Mouse (Mus musculus) sigmoid colon, adult 10 weeks (tissue): ENCODE measurements around the gene Vmn1r152. TPM values are rescaled to one million over a fixed set of nuclear protein-coding genes. Genes with fewer than 3 reads are reported as not detected.

Experiments
- polyA plus RNA-seq: library from polyadenylated mRNA; stranded (reverse); fragments of 350-450 nt; fragmentation: Illumina TruSeq; extraction: RNeasy Lipid Tissue Mini Kit (QIAGEN cat#74804); gene quantifications from one replicate; pipeline ENCODE4 v1.2.3, GENCODE M21; 2014; ENCODE audit warnings: low read depth, low replicate concordance

Gene Vmn1r152
- polyA plus RNA-seq = not detected

DNA sequence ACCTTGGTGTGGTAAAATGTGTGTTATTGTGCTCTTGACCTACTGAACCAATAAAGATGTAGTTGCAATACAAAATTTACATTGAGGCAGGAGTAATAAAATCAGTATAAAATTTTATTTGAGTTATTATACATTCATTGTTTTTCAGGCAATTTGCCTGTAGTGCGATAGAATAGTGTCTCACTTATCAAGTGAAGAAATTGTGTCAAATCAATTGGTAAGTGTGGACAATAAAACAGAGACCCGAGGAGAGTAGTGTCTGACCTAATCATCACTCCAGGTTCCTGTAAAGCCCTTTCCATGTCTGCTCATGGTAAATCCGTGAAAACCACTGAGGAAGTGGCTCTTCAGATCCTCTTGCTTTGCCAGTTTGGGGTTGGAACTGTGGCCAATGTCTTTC lies at the start of gene Vmn1r152:
Vmn1r152 (plus strand) TSS at position 301 of the 400 bp plus-strand sequence.

DNA sequence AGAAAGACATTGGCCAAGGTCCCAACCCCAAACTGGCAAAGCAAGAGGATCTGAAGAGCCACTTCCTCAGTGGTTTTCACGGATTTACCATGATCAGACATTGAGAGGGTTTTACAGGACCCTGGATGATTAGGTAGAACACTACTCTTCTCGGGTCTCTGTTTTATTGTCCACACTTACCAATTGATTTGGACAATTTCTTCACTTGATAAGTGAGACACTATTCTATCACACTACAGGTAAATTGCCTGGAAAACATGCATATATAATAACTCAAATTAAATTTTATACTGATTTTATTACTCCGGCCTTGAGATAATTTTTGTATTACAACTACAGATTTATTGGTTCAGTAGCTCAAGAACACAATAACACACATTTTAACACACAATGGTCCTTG lies 23.2 kb upstream of the Vmn1r152 start, which contains the start of gene Vmn1r151:
Vmn1r151 (minus strand) TSS at position 101 of the 400 bp plus-strand sequence.

DNA sequence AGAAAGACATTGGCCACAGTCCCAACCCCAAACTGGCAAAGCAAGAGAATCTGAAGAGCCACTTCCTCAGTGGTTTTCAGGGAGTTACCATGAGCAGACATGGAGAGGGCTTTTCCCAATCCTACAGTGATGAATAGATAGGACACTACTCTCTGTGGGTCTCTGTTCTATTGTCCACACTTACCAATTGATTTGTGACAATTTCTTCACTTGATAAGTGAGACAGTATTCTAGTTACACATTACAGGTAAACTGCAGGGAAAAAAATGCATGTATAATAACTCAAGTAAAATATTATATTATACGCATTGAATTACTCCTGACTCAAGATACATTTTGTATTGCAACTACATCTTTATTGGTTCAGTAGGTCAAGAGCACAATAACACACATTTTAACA lies 12.0 kb downstream of the Vmn1r152 start, which contains the start of gene Gm8677:
Gm8677 (minus strand) TSS at position 101 of the 400 bp plus-strand sequence.

DNA sequence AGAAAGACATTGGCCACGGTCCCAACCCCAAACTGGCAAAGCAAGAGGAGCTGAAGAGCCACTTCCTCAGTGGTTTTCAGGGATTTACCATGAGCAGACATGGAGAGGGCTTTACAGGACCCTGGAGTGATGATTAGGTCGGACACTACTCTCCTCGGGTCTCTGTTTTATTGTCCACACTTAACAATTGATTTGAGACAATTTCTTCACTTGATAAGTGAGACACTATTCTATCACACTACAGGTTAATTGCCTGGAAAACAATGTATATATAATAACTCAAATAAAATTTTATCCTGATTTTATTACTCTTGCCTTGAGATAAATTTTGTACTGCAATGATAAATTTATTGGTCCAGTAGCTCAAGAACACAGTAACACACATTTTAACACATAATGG lies 42.5 kb downstream of the Vmn1r152 start, which contains the start of gene Gm4201:
Gm4201 (minus strand) TSS at position 101 of the 400 bp plus-strand sequence.

Other genes with a start within 250 kb of the Vmn1r152 start
- gene Gm4187, start 193.2 kb upstream of the Vmn1r152 start, polyA plus RNA-seq = not detected
- gene Gm8660, start 151.9 kb upstream of the Vmn1r152 start, polyA plus RNA-seq = not detected
- gene Vmn1r148, start 109.4 kb upstream of the Vmn1r152 start, polyA plus RNA-seq = not detected
- gene Vmn1r149, start 84.7 kb upstream of the Vmn1r152 start, polyA plus RNA-seq = not detected
- gene Gm10665, start 58.9 kb upstream of the Vmn1r152 start, polyA plus RNA-seq = not detected
- gene Vmn1r151, start 23.3 kb upstream of the Vmn1r152 start, polyA plus RNA-seq = not detected
- gene Gm8677, start 11.9 kb downstream of the Vmn1r152 start, polyA plus RNA-seq = not detected
- not detected for gene Gm4201, start 42.4 kb downstream of the Vmn1r152 start, polyA plus RNA-seq
- not detected for gene Gm4565, start 65.2 kb downstream of the Vmn1r152 start, polyA plus RNA-seq
- gene Vmn1r155, start 135.1 kb downstream of the Vmn1r152 start, polyA plus RNA-seq = not detected
- not detected for gene Gm8693, start 169.3 kb downstream of the Vmn1r152 start, polyA plus RNA-seq
- not detected for gene Gm4567, start 196.7 kb downstream of the Vmn1r152 start, polyA plus RNA-seq
- gene Vmn1r157, start 238.7 kb downstream of the Vmn1r152 start, polyA plus RNA-seq = not detected